In the genomic region with DNA sequence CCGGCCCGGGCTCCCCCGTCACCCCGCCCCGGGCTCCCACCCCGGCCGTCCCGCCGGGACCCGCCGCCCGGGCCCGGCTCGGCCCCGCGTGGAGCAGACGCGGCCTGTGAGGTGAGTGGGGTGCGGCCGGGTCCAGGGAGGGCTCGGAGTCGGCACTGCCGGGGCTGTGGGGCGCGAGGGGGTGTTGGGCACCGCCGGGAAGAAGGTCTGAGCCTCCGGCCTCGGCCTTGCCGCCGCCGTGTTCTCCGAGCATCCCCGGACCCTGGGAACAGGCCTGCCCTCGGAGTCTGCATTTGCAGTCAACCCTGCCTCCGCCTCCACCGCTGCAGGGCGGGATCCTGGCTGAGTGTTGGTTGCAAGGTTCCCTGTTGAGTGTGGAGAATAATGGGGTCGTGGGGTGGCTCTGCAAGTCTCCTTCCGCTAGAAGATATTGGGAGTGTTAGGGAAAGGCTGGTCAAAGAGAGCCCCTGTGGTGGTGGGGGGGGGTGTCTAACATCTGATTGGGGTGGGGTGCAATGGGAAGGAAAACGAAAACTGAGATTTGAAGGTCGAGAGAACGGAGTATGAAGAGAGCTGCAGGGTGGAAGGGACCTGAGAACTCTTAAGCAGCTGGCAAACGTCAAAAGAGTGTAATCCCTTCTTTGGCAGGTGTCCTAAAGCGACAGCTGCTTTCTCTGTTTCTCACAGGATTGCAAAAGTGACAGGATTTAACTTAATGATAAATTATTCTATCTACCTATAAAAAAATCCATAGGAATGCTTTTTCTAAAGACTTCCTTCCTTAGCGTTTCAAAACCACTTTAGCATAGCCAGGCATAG, we compare ENCODE assay signal across 8 mouse cellular contexts. TPM values are rescaled to one million over a fixed set of nuclear protein-coding genes. Genes with fewer than 3 reads are reported as not detected.
DNase-seq lines count a peak whose midpoint lies in the region; ATAC-seq and TF ChIP-seq lines count a peak whose summit lies in the region.

No protein-coding gene starts in this region.

- no peaks in the 10 kb centered on the region; the same call in 1 of the 2 replicates for H3K79me2 ChIP-seq in liver, adult 2 months (ENCODE audit: control insufficient read depth, insufficient read depth, low read length)

- no peaks in the 10 kb centered on the region for H3K27me3 ChIP-seq in kidney, embryonic 15.5 days
- no peaks in the 10 kb centered on the region for H3K27me3 ChIP-seq in forebrain, embryonic 12.5 days
- H3K27me3 ChIP-seq in liver, adult 2 months (ENCODE audit: control insufficient read depth, insufficient read depth, low read length) = no peaks in the 10 kb centered on the region

- DNase-seq in kidney, adult 9 months = no peak
- DNase-seq in NIH3T3 (ENCODE audit: low read depth) = peak; percentile 55
- DNase-seq in liver, adult 2 months (ENCODE audit: extremely low read depth, low read depth, low spot score) = no peak
- peak; percentile 53 for DNase-seq in retina, embryonic 14.5 days (ENCODE audit: low spot score)
- no peak for DNase-seq in urinary bladder, adult 2 months (ENCODE audit: low spot score)
- no peak for DNase-seq in spleen, postnatal 14 days (ENCODE audit: low spot score in 2 of 2)

- H3K9me3 ChIP-seq in kidney, embryonic 15.5 days (replicated peaks) = no peaks in the 10 kb centered on the region
- H3K9me3 ChIP-seq in forebrain, embryonic 12.5 days = no peaks in the 10 kb centered on the region

- no peak for TF ChIP-seq CTCF in liver, adult 2 months (IDR thresholded peaks at IDR 0.05; ENCODE audit: low read depth, low read length)

- peak overlapping the region; percentile 99 for H3K4me3 ChIP-seq in kidney, embryonic 15.5 days (replicated peaks)
- peak overlapping the region; percentile 77 for H3K4me3 ChIP-seq in forebrain, embryonic 12.5 days (replicated peaks)
- peak overlapping the region; percentile 89; the same call in 1 of the 2 replicates for H3K4me3 ChIP-seq in liver, adult 2 months (ENCODE audit: insufficient read depth, low read depth, low read length)

- peak overlapping the region; percentile 97 for H3K27ac ChIP-seq in kidney, embryonic 15.5 days
- H3K27ac ChIP-seq in forebrain, embryonic 12.5 days = peak overlapping the region; percentile 95
- no peak overlapping the region for H3K27ac ChIP-seq in liver, adult 2 months (replicated peaks; ENCODE audit: insufficient read depth, low read depth, low read length)

- peak overlapping the region; percentile 92 for H3K9ac ChIP-seq in kidney, embryonic 15.5 days
- peak overlapping the region; percentile 91 for H3K9ac ChIP-seq in forebrain, embryonic 12.5 days
- peak overlapping the region; percentile 31 for H3K9ac ChIP-seq in liver, adult 2 months (ENCODE audit: low read depth, low read length)

- under 1% methylated on average over 46 of the region's 46 CpGs for whole genome bisulfite sequencing in kidney, embryonic 15.5 days
- WGBS in forebrain, embryonic 12.5 days = 1% methylated on average over 46 of the region's 46 CpGs
- 5% methylated on average over 45 of the region's 46 CpGs for WGBS in liver, adult 2 months

- peaks cover 38% of the 10 kb centered on the region for H3K36me3 ChIP-seq in kidney, embryonic 15.5 days
- peaks cover 35% of the 10 kb centered on the region for H3K36me3 ChIP-seq in forebrain, embryonic 12.5 days (replicated peaks)
- H3K36me3 ChIP-seq in liver, adult 2 months (ENCODE audit: control insufficient read depth, insufficient read depth, low read length) = no peaks in the 10 kb centered on the region

- peak overlapping the region; percentile 88 for H3K4me2 ChIP-seq in kidney, embryonic 15.5 days
- H3K4me2 ChIP-seq in forebrain, embryonic 12.5 days = peak overlapping the region; percentile 75

- peaks cover 35% of the 10 kb centered on the region for H3K4me1 ChIP-seq in kidney, embryonic 15.5 days
- peaks cover 47% of the 10 kb centered on the region for H3K4me1 ChIP-seq in forebrain, embryonic 12.5 days
- H3K4me1 ChIP-seq in liver, adult 2 months (ENCODE audit: control insufficient read depth, insufficient read depth, low read length) = peaks cover 8% of the 10 kb centered on the region

- peak; percentile 65 for ATAC-seq in kidney, embryonic 15.5 days (replicated peaks; ENCODE audit: low FRiP score)
- ATAC-seq in forebrain, embryonic 12.5 days (ENCODE audit: low FRiP score) = no peak

- TF ChIP-seq POLR2A in liver, adult 2 months (IDR thresholded peaks at IDR 0.05; ENCODE audit: extremely low read depth, insufficient read depth, low read length) = no peak

RNA-seq across cellular contexts. Expression of gene Foxm1, which starts 0.4 kb away (rescaled TPM):
- polyA plus RNA-seq in kidney, embryonic 15.5 days (2015; fragmentation: Nextera tagmentation; extraction: Ambion mirVana) = 33.7 and 36.4 TPM in 2 replicates
- 74.6 and 86.2 TPM in 2 replicates for polyA plus RNA-seq in forebrain, embryonic 12.5 days (2016; fragmentation: Nextera tagmentation; extraction: Ambion mirVana)
- total RNA-seq in liver, adult 2 months (2014; rRNA removed) = 0.27 TPM in 1 of 2 replicates, not detected in the other
- polyA plus RNA-seq in liver, adult 2 months (2012; rRNA removed) = 0.40 and 0.94 TPM in 2 replicates
- polyA plus RNA-seq in urinary bladder, adult 2 months (2012; rRNA removed) = 4.7 and 5.0 TPM in 2 replicates

RNA-seq across cellular contexts. Expression of gene Rhno1, which starts 0.5 kb away (rescaled TPM):
- 122 TPM in 2 replicates for polyA plus RNA-seq in kidney, embryonic 15.5 days (2015; fragmentation: Nextera tagmentation; extraction: Ambion mirVana)
- polyA plus RNA-seq in forebrain, embryonic 12.5 days (2016; fragmentation: Nextera tagmentation; extraction: Ambion mirVana) = 178 and 183 TPM in 2 replicates
- total RNA-seq in liver, adult 2 months (2014; rRNA removed) = 2.9 and 3.0 TPM in 2 replicates
- polyA plus RNA-seq in liver, adult 2 months (2012; rRNA removed) = 3.0 and 4.2 TPM in 2 replicates
- polyA plus RNA-seq in urinary bladder, adult 2 months (2012; rRNA removed) = 12.9 and 18.6 TPM in 2 replicates

RNA-seq across cellular contexts. Expression of gene Tulp3, which starts 7.6 kb away (rescaled TPM):
- 23.1 and 26.5 TPM in 2 replicates for polyA plus RNA-seq in kidney, embryonic 15.5 days (2015; fragmentation: Nextera tagmentation; extraction: Ambion mirVana)
- 15.4 and 19.7 TPM in 2 replicates for polyA plus RNA-seq in forebrain, embryonic 12.5 days (2016; fragmentation: Nextera tagmentation; extraction: Ambion mirVana)
- 0.74 TPM in 2 replicates for total RNA-seq in liver, adult 2 months (2014; rRNA removed)
- 0.86 and 0.92 TPM in 2 replicates for polyA plus RNA-seq in liver, adult 2 months (2012; rRNA removed)
- polyA plus RNA-seq in urinary bladder, adult 2 months (2012; rRNA removed) = 22.6 TPM in 2 replicates

RNA-seq across cellular contexts. Expression of gene Tex52, which starts 12.0 kb away (rescaled TPM):
- polyA plus RNA-seq in kidney, embryonic 15.5 days (2015; fragmentation: Nextera tagmentation; extraction: Ambion mirVana) = 0.26 and 0.44 TPM in 2 replicates
- polyA plus RNA-seq in forebrain, embryonic 12.5 days (2016; fragmentation: Nextera tagmentation; extraction: Ambion mirVana) = 0.88 and 1.0 TPM in 2 replicates
- not detected in 2 replicates for total RNA-seq in liver, adult 2 months (2014; rRNA removed)
- not detected in 2 replicates for polyA plus RNA-seq in liver, adult 2 months (2012; rRNA removed)
- 0.10 TPM in 1 of 2 replicates, not detected in the other for polyA plus RNA-seq in urinary bladder, adult 2 months (2012; rRNA removed)

RNA-seq across cellular contexts. Expression of gene Gm44596, which starts 12.1 kb away (rescaled TPM):
- polyA plus RNA-seq in kidney, embryonic 15.5 days (2015; fragmentation: Nextera tagmentation; extraction: Ambion mirVana) = not detected in 2 replicates
- not detected in 2 replicates for polyA plus RNA-seq in forebrain, embryonic 12.5 days (2016; fragmentation: Nextera tagmentation; extraction: Ambion mirVana)
- total RNA-seq in liver, adult 2 months (2014; rRNA removed) = not detected in 2 replicates
- polyA plus RNA-seq in liver, adult 2 months (2012; rRNA removed) = not detected in 2 replicates
- not detected in 2 replicates for polyA plus RNA-seq in urinary bladder, adult 2 months (2012; rRNA removed)

Comparison
In these comparisons a context has a peak if more than half of its experiments do, and no peak if none do; other contexts are left out.
1. H3K9ac ChIP-seq: peak in every context shown above with its lines; median percentile 92 in kidney, embryonic 15.5 days; 91 in forebrain, embryonic 12.5 days; 31 in liver, adult 2 months.
2. DNase-seq: peak in NIH3T3 (single experiment) and retina, embryonic 14.5 days (single experiment); none in kidney, adult 9 months (single experiment), liver, adult 2 months (single experiment), urinary bladder, adult 2 months (single experiment) and spleen, postnatal 14 days (0 of 2).
3. Peak in every context shown above with its lines, with median percentiles within 50 percentile points of each other: H3K4me3 ChIP-seq.